Mouse (Mus musculus): ENCODE results near the gene Rer1. TPM values are rescaled to one million over a fixed set of nuclear protein-coding genes. Genes with fewer than 3 reads are reported as not detected.

The Rer1 gene
- polyA plus RNA-seq, 1 experiment from 2014 or later: 152 TPM

- Histone ChIP-seq H3K27ac (no peak overlapping the region), H3K9me3 (replicated peaks) (no peaks in the 10 kb centered on the region), H3K4me2 (no peak overlapping the region), H3K27me3 (peaks cover 65% of the 10 kb centered on the region), H3K4me1 (0 out of 2 replicates have a peak, but pooled peaks cover 4% of the 10 kb centered on the region), H3K4me3 (replicated peaks) (no peak overlapping the region), H3K9ac (no peak overlapping the region), H3K36me3 (no peaks in the 10 kb centered on the region)
- ATAC-seq (replicated peaks; ENCODE audit: low FRiP score): no peak
- 62% methylated on average over 13 of the region's 13 CpGs for WGBS
These were observed 51.4 kb downstream of the Rer1 start for GRCm38 (mm10) chr4:155034787-155035186.

- 36% methylated on average over 7 of the region's 7 CpGs for WGBS
- 0 out of 2 replicates have a peak, but pooled peaks cover 4% of the 10 kb centered on the region for H3K4me1 ChIP-seq
- no peak overlapping the region for H3K27ac ChIP-seq
- no peak overlapping the region for H3K4me3 ChIP-seq (replicated peaks)
- no peak overlapping the region for H3K4me2 ChIP-seq
- no peak overlapping the region for H3K9ac ChIP-seq
- no peaks in the 10 kb centered on the region for H3K9me3 ChIP-seq (replicated peaks)
- no peak for ATAC-seq (replicated peaks; ENCODE audit: low FRiP score)
- peaks cover 59% of the 10 kb centered on the region for H3K27me3 ChIP-seq
- no peaks in the 10 kb centered on the region for H3K36me3 ChIP-seq
These were observed 52.0 kb downstream of the Rer1 start for GRCm38 (mm10) chr4:155034202-155034601.

DNA sequence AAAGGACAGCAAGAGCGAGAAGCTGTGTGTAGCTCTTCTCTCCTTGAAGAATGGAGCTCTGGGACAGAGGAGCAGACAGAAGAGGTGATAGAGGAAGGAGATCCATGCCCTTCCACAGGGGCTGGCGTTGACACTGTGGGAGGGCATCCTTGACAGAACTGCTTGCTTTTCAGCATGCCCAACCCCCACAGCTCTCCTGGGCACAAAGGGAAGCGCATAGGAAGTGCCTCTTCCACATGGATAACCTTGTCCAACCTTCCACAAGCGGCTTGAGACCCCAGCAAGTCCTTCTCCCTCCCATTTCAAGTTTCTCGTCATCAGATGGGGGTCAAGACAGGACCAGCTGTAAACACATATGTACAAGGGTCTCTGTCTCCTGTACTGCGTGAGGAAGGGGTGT, 53.1 kb downstream of the Rer1 start:
- H3K27ac ChIP-seq: no peak overlapping the region
- 0 out of 2 replicates have a peak, but pooled peaks cover 4% of the 10 kb centered on the region for H3K4me1 ChIP-seq
- WGBS: 33% methylated on average over 6 of the region's 6 CpGs
- no peaks in the 10 kb centered on the region for H3K36me3 ChIP-seq
- H3K4me2 ChIP-seq: no peak overlapping the region
- ATAC-seq (replicated peaks; ENCODE audit: low FRiP score): no peak
- peaks cover 57% of the 10 kb centered on the region for H3K27me3 ChIP-seq
- no peaks in the 10 kb centered on the region for H3K9me3 ChIP-seq (replicated peaks)
- no peak overlapping the region for H3K4me3 ChIP-seq (replicated peaks)
- H3K9ac ChIP-seq: no peak overlapping the region

- Histone ChIP-seq H3K9me3 (replicated peaks) (no peaks in the 10 kb centered on the region), H3K36me3 (no peaks in the 10 kb centered on the region), H3K4me2 (no peak overlapping the region), H3K4me3 (replicated peaks) (no peak overlapping the region), H3K9ac (no peak overlapping the region), H3K4me1 (peaks cover 16% of the 10 kb centered on the region), H3K27me3 (0 out of 2 replicates have a peak, but pooled peaks cover 3% of the 10 kb centered on the region), H3K27ac (no peak overlapping the region)
- no peak for ATAC-seq (replicated peaks; ENCODE audit: low FRiP score)
- 86% methylated on average over 11 of the region's 11 CpGs for WGBS
These were observed 61.8 kb downstream of the Rer1 start for GRCm38 (mm10) chr4:155024170-155025010.

Other genes starting within 250 kb of the Rer1 start
- gene Ttc34, start 248.9 kb downstream of the Rer1 start, polyA plus RNA-seq (2015; fragmentation: Nextera tagmentation; extraction: Ambion mirVana): 0.18 and 0.99 TPM in 2 replicates
- gene Mmel1, start 216.8 kb downstream of the Rer1 start, polyA plus RNA-seq (2015; fragmentation: Nextera tagmentation; extraction: Ambion mirVana): 0.22 and 0.42 TPM in 2 replicates
- 34.1 and 40.6 TPM in 2 replicates for gene Fam213b, start 187.2 kb downstream of the Rer1 start, polyA plus RNA-seq (2015; fragmentation: Nextera tagmentation; extraction: Ambion mirVana)
- gene Tnfrsf14, start 157.8 kb downstream of the Rer1 start, polyA plus RNA-seq (2015; fragmentation: Nextera tagmentation; extraction: Ambion mirVana): 1.7 TPM in 2 replicates
- gene Hes5, start 125.5 kb downstream of the Rer1 start, polyA plus RNA-seq (2015; fragmentation: Nextera tagmentation; extraction: Ambion mirVana): 19.6 and 20.7 TPM in 2 replicates
- gene Pank4, start 122.3 kb downstream of the Rer1 start, polyA plus RNA-seq (2015; fragmentation: Nextera tagmentation; extraction: Ambion mirVana): 45.2 and 46.3 TPM in 2 replicates
- gene Plch2, start 29.6 kb downstream of the Rer1 start, polyA plus RNA-seq (2015; fragmentation: Nextera tagmentation; extraction: Ambion mirVana): 2.6 TPM in 2 replicates
- gene Pex10, start 19.4 kb downstream of the Rer1 start, polyA plus RNA-seq (2015; fragmentation: Nextera tagmentation; extraction: Ambion mirVana): 23.2 and 24.0 TPM in 2 replicates
- gene Morn1, start 195 bp upstream of the Rer1 start, polyA plus RNA-seq (2015; fragmentation: Nextera tagmentation; extraction: Ambion mirVana): 5.1 and 5.3 TPM in 2 replicates
- gene Ski, start 136.2 kb upstream of the Rer1 start, polyA plus RNA-seq (2015; fragmentation: Nextera tagmentation; extraction: Ambion mirVana): 14.7 and 16.9 TPM in 2 replicates
- 66.2 and 68.8 TPM in 2 replicates for gene Faap20, start 163.4 kb upstream of the Rer1 start, polyA plus RNA-seq (2015; fragmentation: Nextera tagmentation; extraction: Ambion mirVana)

All from kidney, embryonic 15.5 days (tissue).